Mouse (Mus musculus): ENCODE results near the gene Wars2.
A peak's percentile ranks its signal among the peaks of the same experiment; 100 is the strongest.

The Wars2 gene

GRCm38 (mm10) chr3:99188097-99188496 lies 47.2 kb downstream of the Wars2 start:
- no peak for DNase-seq (ENCODE audit: low read depth, low spot score)

- no peak for DNase-seq (ENCODE audit: low read depth, low spot score)
Measured at GRCm38 (mm10) chr3:99193576-99193975, 52.7 kb downstream of the Wars2 start.

GRCm38 (mm10) chr3:99203331-99203730 lies 62.5 kb downstream of the Wars2 start:
- no peak for DNase-seq (ENCODE audit: low read depth, low spot score)

- no peak for DNase-seq (ENCODE audit: low read depth, low spot score)
Measured at GRCm38 (mm10) chr3:99208416-99208815, 67.5 kb downstream of the Wars2 start.

- DNase-seq (ENCODE audit: low read depth, low spot score): no peak
Measured at GRCm38 (mm10) chr3:99211105-99211698, 70.3 kb downstream of the Wars2 start.

GRCm38 (mm10) chr3:99227807-99228206 lies 86.9 kb downstream of the Wars2 start:
- DNase-seq (ENCODE audit: low read depth, low spot score): no peak

GRCm38 (mm10) chr3:99233393-99234318 lies 92.8 kb downstream of the Wars2 start:
- DNase-seq (ENCODE audit: low read depth, low spot score): peak; percentile 41

GRCm38 (mm10) chr3:99234319-99234869 lies 93.5 kb downstream of the Wars2 start:
- DNase-seq (ENCODE audit: low read depth, low spot score): no peak

GRCm38 (mm10) chr3:99235116-99235803 lies 94.4 kb downstream of the Wars2 start:
- DNase-seq (ENCODE audit: low read depth, low spot score): no peak

GRCm38 (mm10) chr3:99235804-99236755 lies 95.2 kb downstream of the Wars2 start:
- DNase-seq (ENCODE audit: low read depth, low spot score): no peak

- DNase-seq (ENCODE audit: low read depth, low spot score): no peak
Measured at GRCm38 (mm10) chr3:99238691-99239090, 97.8 kb downstream of the Wars2 start.

- DNase-seq (ENCODE audit: low read depth, low spot score): no peak
Measured at GRCm38 (mm10) chr3:99239301-99240045, 98.6 kb downstream of the Wars2 start.

GRCm38 (mm10) chr3:99240213-99240720 lies 99.4 kb downstream of the Wars2 start, which contains the start of gene Tbx15:
Gene Tbx15, plus strand, starts transcription at chr3:99240381.
- no peak for DNase-seq (ENCODE audit: low read depth, low spot score)

- DNase-seq (ENCODE audit: low read depth, low spot score): no peak
Measured at GRCm38 (mm10) chr3:99240811-99241738, 100.2 kb downstream of the Wars2 start.

- no peak for DNase-seq (ENCODE audit: low read depth, low spot score)
Measured at GRCm38 (mm10) chr3:99242481-99242880, 101.6 kb downstream of the Wars2 start.

GRCm38 (mm10) chr3:99245341-99245740 lies 104.5 kb downstream of the Wars2 start:
- DNase-seq (ENCODE audit: low read depth, low spot score): no peak

GRCm38 (mm10) chr3:99246629-99247028 lies 105.8 kb downstream of the Wars2 start:
- DNase-seq (ENCODE audit: low read depth, low spot score): no peak

GRCm38 (mm10) chr3:99247586-99247985 lies 106.7 kb downstream of the Wars2 start:
- DNase-seq (ENCODE audit: low read depth, low spot score): no peak

All from retina, postnatal 7 days (tissue).